Mouse (Mus musculus): Measurements from ENCODE around the gene Zfp982.
"Not testable (repeated sequence)": the region's sequence is repeated elsewhere in the genome, so short reads cannot be mapped to it uniquely, and the experiment has no call there.

Zfp982 gene

GRCm38 (mm10) chr4:147559096-147559495, 66.9 kb downstream of the Zfp982 start:
- not testable (repeated sequence) for DNase-seq (ENCODE audit: low spot score in 2 of 2)

Measured in frontal cortex, postnatal 25 days (tissue).